Mouse (Mus musculus) gastrocnemius, postnatal 10 days (tissue): Measurements from ENCODE around the gene Sgpl1. TPM values are rescaled to one million over a fixed set of nuclear protein-coding genes. Genes with fewer than 3 reads are reported as not detected.
A peak's percentile ranks its signal among the peaks of the same experiment; 100 is the strongest.
"Not testable (repeated sequence)": the region's sequence is repeated elsewhere in the genome, so short reads cannot be mapped to it uniquely, and the experiment has no call there.

Source experiments
- DNase-seq: peaks from one replicate; pipeline ENCODE4 v3.0.0; 2021; ENCODE audit warnings: mixed read lengths
- total RNA-seq, 2 experiments: library from RNA; stranded (reverse); gene quantifications; 2 replicates each; pipeline ENCODE4 v1.2.3; 2021

Gene Sgpl1
- total RNA-seq, 2 experiments from 2014 or later, result 16.6 to 19.5 TPM

DNA sequence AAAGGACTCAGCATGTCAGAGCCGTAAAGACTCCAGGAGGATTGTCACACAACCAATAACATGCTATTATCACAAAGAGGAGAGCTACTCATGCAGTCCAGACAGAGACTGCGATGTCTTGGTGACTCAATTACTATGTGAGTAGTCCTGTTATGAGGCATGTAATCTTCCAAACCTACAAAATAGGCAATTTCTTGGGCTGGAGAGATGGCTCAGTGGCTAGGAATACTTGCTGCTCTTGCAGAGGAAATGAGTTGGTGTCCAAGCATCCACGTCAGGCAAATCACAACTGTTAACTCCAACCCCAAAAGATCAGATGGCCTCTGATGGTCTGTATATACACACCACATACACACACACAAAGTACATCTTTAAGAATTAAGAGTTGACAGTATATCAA lies 8.1 kb upstream of the Sgpl1 start:
- no peak for DNase-seq

DNA sequence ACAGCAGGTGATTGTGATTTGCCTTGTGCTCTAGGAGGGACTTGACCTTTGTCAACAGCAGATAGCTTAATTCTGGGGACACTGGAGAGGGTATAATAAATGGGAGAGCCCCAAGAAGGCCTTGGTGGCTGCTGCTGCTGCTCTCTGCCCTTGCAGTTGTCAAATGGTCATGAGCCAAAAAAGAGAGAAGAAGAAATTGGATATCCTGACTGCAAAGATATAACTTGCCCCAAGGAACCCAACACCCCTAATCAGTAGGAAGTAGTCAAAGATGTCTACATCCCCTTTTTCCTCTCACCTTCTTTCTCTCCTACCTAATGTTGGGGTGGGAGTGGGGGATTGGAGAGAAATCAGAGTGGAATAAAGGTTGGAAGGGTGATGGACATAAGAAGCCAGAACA lies 4.6 kb upstream of the Sgpl1 start:
- no peak for DNase-seq

DNA sequence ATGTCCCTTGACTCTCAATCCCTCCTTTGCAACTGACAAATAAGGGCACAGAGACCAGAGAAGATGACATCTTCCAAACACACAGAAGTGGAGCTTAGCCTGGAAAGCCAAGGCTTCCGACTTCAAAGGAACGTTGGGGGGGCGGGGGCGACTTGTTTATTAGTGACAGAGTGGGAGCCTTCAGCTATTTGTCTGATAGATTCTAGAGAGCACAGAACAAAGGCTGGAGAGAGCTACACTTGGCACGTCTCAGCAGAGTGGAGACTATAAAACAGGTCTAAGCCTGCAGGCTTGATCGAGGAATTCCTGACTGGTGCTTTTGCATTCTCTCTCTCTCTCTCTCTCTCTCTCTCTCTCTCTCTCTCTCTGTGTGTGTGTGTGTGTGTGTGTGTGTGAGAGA lies 3.1 kb upstream of the Sgpl1 start:
- DNase-seq, result no peak

DNA sequence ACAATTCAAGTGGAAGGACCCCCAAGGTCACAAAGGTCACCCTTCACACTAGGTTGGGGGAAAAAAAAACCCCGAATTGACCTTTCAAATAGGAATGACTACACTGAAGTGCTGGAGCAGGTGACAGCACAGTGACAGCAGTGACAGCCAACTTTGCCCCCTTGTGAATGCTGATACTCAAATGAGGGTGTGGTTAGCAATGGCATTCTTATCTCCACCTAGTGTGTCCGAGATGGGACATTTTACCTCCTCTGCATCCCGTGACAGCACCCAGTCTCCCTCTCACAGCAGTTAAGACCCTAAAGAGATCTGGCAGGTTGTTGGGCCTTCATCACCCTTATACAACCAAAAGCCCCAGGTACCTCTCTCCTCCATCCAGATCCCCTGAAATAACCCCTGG lies 2.0 kb upstream of the Sgpl1 start:
- DNase-seq, result no peak

DNA sequence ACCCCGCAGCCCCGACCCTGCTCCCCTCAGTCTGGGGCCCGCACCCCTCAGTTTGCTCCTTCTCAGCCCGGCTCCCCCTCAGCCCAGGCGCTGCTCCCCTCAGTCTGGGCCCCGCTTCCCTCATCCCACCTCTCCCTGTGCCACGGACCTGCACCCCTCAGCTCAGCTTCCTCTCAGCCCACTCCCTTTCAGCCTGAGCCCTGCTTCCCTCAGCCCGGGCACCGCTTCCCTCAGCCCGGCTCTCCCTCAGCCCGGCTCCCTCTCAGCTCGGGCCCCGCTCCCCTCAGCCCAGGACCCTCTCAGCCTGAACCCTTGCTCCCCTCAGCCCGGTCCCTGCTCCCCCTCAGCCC lies 721 bp downstream of the Sgpl1 start:
- peak; percentile 45 for DNase-seq

DNA sequence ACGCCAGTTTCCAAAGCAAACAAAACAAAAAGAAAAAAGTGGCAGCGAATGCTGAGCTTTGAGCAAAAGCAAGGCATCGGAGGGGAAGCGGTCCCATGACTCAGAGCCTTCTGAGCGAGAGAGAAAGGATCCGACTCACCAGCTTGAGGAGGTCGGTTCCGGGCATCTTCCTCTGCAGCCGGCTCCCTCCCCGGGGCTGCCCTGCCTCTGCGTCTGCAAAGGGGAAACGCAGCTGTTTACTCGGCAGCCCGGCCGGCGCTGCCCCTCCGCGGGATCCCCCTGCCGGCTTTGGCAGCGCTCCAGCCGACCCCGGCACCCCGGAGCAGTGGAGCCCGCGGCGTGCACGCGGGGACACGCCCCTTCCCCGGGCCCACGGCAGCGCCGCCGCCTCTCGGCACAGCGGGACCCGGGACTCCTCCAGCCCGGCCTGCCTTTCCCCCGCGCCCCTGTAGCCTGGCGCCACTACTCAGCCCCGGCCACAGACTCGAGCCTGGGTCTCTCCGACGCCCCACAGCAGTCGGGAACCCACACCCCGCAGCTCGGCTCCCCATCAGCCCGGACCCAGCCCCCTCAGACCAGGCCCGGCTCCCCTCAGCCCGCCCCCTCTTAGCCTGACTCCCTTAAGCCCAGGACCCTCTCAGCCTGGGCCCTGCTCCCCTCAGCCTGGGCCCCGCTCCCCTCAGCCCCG lies 1.2 kb downstream of the Sgpl1 start:
- DNase-seq, result peak; percentile 66

DNA sequence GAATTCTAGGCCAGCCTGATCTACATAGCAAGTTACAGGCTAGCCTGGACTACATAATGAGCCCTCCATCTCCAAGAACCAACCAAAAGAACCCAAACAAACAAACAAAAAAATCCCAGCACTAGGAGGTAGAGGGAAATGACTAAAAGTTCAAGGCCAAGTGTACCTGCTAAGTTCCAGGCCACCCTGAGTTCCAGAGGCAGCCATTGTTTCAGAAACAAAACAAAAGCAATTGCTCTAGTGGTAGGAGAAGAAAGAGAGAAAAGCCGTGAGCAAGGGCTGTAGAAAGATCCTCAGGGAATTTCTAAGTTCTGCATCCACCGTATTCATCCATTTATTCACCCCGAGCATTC lies 1.8 kb downstream of the Sgpl1 start:
- no peak for DNase-seq

DNA sequence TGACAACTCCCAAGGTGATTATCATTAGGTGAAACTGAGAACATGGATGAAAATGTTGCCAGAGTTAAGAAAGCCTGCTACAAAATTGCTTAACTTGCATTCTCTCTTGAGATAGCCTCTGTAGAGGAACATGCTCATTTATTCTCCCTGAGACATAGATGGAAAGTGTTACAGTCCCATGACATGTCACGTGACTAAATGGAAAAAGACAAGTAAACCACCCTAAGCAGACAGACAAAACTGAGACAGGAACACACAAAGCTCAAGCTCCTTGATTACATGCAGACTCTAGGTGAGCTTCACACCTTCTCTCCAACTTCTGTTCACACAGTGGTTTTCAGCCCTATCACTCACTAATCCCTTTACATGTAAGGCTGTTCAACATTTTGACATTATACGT lies 4.2 kb downstream of the Sgpl1 start:
- no peak for DNase-seq

DNA sequence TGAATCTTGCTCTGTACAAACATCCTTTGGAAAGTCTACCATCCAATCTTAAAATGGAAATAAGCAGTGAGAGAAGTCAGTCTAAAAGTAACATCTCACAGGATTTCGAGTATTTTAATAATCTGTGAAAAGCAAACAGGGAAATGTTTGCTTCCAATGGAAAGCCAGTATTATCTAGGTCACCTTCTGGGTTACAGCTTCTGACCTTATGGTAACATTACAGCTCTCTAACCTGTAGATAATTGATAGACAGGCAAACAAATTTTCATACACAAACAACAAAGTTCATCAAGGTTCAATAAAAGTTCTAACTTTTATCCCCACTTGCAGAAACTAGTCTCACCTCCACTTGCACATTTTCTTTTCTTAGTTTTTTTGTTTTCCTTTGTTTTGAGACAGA lies 9.9 kb downstream of the Sgpl1 start:
- no peak for DNase-seq

DNA sequence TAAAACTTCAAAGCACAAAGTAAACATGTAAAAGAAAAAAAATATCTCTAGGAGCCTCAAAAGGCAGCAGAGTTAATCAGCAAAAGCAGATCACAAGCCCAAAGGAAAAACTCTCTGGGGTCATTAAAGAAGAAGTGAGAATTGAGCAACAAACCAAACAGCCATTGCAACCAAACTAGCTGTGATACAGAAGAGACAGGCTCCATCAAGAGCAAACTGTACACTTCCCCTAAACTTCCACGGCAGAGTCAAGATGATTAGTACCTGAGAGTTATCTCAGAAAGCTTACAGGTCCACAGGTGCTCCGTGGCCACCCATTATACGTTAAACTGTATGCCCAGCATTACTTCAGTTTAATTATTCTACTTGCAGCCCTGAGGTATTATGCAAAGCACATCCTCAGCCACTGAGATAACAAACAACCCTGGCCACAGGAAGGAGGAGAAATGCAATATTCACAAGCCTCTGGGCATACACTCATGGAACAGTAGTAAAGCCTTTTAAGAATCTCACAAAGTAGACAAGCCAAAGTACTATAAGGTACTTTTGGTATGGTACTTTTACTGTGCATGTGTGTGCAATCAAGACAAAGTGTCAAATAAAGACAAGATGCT lies 12.2 kb downstream of the Sgpl1 start:
- no peak for DNase-seq

DNA sequence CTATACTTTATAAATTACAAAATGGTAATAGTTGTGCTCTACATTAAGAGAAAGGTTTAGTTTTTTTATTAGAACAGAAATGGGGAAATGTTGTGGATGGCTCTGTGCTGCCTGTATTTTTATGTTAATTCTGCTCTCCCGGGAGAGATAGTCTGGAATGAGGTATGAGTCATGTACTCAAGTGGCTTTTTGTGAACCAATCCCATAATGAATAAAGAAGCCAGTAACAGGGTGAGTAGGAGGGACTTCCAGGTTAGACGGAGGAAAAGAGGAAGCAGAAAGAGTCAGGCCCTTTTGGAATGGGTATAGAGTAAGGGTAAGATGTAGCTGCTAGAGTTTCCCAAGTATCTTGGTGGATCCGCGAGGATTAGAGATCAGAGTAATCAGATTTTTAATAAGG lies 13.5 kb downstream of the Sgpl1 start:
- DNase-seq, result no peak

DNA sequence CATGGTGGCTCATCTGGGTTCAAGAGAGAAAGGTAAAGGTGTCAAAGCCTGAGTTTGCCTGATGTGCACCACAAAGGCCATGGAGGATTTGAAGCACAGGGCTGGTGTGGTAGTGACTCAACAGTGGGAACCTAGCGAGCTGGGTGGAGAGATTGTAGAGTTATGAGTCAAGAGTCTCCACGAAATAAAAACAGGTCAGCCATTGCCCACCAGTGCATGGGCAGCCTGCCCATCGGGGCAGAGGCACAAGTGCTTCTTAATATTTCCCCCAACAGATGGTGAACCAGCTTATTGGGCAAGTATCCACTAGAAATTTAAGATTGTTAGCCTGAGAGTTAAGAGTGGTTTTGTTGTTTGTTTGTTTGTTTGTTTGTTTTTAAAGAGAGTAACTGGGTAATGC lies 16.5 kb downstream of the Sgpl1 start:
- no peak for DNase-seq

DNA sequence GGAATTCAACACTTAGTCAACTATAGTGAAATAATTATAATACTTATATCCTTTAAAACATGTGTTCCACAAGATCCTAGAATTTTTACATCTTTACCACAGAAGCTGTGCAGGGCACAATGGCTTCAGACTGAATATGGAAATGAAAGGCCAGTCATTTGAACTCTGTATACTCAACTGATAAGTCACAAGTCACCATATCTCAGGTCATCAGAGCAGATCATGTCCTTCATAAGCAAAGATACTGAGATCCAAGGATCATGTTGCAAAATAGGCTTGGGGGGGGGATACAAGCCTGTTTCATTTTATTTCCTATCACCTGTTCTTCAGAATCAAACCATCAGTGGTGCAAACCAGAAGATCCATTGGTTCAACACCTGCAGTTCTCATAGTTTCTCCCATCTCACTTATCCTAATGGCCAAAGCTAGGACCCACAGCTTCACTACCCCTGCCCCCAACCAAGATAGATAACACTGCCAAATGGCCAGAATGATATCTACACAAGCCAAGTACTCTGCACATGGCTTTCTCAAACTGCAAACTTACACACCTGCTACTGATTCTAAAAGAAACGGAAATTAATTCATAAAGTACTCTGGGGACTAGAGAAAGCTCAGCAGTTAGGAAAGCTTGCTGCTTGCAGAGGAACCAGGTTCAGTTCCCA lies 18.7 kb downstream of the Sgpl1 start:
- no peak for DNase-seq

DNA sequence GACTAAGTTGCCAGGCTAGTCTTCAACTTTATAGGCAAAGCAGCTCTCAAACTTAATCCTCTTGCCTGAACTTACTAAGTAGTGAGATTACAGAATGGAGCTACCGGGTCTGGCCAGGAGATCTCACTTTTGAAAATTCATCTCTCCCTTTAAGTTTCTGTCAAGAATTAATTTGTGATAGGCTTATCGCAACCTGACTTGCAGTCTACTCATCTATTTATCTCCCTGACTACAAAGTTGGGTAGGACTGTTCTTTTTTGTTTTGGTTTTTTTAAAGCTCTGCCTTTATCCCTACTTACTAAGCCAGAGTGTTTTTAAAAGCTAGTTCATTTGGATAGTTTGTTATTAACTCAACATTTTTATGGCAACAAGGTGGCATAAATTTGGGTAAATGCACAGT lies 23.0 kb downstream of the Sgpl1 start:
- no peak for DNase-seq

DNA sequence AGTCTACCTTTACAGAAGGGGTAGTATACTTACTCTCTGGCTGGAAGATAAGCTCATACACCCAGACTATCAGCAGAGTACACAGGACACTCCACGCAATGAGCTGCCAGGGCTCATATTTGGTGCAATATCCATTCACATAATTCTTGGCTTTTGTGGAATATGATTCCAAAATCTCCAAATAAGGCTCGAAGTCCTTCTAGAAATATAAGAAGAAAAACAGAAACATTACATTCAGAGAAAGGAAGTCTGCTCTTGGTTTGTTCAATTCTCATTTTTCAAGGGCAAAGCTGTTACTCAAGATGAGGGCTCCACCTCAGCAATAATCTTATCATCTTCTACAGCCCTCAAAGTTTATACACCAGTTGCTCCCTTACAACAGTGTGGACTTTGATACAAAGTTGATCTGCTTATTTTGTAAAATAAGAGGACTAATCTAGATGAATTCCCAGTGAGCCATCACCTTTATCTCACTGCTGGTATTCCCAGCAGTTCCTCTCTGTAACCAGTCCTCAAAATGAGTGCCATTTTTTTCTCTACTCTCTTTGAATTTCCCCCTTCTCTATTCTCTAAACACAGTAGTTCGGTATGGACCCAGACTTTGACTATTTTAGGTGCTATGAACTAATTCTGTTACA lies 24.1 kb downstream of the Sgpl1 start:
- no peak for DNase-seq

DNA sequence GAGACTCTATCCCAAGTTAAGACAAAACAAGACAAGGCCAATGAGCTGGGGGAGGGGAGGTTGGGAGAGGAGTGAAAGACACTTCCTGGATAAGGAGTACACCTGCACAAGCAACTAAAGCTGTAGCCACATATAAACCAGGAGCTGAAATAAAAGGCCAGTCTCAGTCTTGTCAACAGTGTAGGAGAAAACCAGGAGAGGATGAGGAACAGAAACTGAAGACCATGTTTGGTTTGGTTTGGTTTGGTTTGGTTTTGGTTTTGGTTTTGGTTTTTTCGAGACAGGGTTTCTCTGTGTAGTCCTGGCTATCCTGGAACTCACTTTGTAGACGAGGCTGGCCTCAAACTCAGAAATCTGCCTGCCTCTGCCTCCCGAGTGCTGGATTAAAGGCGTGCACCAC lies 25.8 kb downstream of the Sgpl1 start:
- not testable (repeated sequence) for DNase-seq

DNA sequence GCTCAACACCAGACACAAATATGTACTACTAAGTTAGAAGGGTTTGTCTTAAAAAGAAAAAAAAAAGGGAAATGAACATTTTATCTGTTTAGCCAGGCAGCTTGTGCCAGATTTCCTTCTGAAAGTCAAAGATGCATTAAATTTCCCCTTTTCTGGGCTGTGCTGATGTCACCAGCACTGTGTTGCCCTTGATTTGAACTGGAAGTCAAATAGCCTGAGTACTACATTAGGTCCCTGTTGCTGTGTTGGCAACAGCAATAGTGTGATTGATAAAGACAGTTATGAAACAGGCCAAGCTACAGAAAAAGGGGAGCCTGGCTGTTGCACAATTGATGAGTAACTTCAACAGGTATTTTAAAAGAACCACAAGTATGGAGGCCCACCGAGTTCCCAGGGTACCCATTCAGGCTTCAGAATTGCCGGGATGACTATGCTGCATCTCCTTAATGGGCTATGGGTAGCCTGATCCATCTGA lies 33.2 kb downstream of the Sgpl1 start:
- no peak for DNase-seq

DNA sequence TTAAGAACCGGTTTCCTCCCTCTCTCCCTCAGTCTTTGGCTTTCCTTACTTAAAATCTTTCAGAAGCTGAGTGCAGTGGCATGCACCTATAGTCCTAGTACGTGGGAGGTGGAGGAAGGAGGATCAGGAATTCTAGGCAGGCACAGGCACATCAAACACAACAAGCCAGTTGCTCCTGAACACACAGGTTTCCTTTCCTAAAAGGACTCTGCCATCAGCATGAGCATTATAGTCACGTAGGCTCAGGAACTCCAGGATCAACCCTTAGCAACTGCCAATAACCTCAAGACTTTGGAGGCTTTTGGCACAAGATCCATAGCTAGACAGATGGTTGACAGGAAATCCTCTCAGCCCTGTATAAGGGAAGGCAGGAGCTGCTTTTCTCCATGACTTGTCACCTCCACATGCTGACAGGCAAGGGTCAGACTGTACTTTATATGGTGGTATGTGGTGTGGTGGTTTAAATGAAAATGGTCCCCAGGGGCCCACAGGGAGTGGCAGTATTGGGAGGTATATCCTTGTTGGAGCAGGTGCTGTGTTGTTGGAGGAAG lies 43.9 kb downstream of the Sgpl1 start:
- DNase-seq, result no peak

DNA sequence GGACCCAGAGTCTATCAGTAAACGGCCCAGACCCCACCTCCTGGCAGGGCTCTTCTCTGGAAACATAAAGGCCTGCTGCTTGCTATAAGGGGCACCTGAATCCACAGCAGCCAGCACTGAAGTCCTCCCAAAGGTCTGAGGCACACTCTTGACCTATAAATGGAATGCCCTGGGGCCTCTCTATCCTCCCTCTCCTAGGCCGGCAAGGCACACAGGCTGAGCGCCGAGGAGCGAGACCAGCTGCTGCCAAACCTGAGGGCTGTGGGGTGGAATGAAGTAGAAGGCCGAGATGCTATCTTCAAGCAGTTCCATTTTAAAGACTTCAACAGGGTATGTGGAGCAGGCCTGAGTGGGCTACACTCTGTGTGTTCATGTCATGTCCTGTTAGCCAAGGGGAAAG lies 55.6 kb downstream of the Sgpl1 start:
- no peak for DNase-seq

DNA sequence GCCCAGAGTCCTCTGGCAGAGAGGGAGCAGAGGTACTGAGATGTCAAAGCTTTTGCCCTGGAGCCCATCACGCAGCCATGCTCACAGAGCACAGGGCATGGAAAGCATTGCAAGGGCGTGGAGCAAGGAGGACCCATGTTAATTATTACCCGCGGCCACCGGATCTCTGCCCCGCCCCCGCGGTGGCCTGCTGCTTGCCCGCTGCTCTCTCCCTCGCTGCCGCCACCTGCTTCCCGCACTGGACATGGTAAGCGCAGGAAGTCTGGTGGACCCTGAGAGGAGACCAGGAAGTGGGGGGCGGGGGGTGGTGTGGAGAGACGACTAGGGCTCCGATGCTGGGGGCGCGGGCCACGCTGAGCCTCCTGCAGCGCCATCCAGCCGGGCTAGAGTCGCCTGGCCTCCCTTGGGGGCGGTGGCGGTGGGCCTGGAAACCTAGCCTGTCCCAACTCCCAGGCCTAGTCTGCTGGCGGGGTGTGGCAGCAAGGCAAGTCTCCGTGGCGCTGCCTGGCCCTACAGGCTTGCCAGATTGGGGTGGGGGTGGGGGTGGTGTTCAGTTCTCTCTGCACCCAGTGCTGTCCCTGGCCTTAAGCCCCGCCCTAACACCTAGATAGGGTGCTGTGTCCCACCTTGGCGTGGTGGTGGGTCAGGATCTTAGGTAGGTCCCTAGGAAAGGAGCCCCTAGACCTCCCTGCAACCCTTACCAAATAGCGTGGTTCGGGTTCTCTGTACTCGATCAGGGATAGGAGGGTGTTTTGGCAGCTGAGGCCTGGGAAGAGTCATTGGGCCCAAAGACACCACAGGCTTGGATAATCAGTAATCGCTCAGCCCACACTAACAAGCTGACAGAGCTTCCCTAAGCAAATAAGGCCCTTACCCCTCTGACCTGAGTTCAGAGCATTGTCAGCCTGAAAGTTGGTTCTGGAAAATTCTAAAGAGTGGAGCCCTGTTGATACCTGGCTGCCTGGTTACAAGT lies 58.0 kb downstream of the Sgpl1 start, which contains the start of gene Pcbd1:
Gene Pcbd1, plus strand, starts transcription at position 162 of the 973 bp plus-strand sequence.
- DNase-seq, result peak; percentile 38

DNA sequence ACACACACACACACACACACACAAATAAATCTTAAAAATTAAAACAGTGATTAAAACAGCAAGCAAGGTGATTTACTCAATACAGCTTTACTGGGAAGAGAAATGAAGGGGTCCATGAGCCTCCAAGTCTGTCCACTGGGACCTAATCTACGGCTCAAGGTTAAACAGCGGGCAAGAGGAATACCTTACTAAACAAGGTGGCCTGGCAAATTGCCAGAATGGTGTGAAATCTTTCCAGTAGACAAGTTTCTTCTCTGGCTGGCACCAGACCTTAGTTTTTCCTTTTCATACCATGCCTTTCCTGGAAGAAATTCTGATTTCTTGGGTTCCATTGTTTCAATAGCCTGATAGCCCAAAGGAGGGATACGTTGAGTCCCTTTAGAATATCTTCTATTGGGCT lies 59.0 kb downstream of the Sgpl1 start:
- DNase-seq, result no peak

DNA sequence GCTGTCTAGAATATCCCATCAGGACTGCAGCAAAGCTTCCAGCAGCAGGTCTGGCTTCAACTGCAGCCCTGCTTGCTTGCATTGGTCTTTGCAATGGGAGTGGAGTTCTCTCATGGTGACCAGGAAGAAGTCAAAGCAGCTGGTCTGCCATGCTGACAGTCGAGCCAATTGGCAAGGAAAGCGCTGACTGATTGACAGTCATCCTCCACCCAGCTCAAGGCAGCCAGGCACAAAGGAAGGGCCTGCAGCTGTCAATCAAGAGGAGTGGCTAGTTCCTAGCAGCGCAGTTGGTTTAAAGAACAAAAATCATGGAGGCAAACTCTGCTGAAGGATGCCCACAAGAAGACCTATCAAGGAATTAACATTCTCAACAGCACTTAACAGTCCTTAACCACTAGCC lies 61.0 kb downstream of the Sgpl1 start:
- peak; percentile 21 for DNase-seq
